Mouse (Mus musculus): ENCODE measurements around the gene Ssr3.
"Not testable (repeated sequence)": the region's sequence is repeated elsewhere in the genome, so short reads cannot be mapped to it uniquely, and the experiment has no call there.

The Ssr3 gene

GRCm38 (mm10) chr3:65392421-65392817 is at the start of gene Ssr3:
TSS of gene Ssr3 (minus strand) at chr3:65392623.
- DNase-seq (ENCODE audit: low read depth, low spot score): peak; percentile 90

- DNase-seq (ENCODE audit: low read depth, low spot score): no peak
Observed at GRCm38 (mm10) chr3:65441586-65442111, 49.2 kb upstream of the Ssr3 start.

GRCm38 (mm10) chr3:65438511-65439228 is 46.2 kb upstream of the Ssr3 start:
- DNase-seq (ENCODE audit: low read depth, low spot score): no peak

- no peak for DNase-seq (ENCODE audit: low read depth, low spot score)
Observed at GRCm38 (mm10) chr3:65435812-65436211, 43.4 kb upstream of the Ssr3 start.

GRCm38 (mm10) chr3:65435101-65435571 is 42.7 kb upstream of the Ssr3 start:
- no peak for DNase-seq (ENCODE audit: low read depth, low spot score)

- DNase-seq (ENCODE audit: low read depth, low spot score): no peak
Observed at GRCm38 (mm10) chr3:65432236-65432635, 39.8 kb upstream of the Ssr3 start.

- no peak for DNase-seq (ENCODE audit: low read depth, low spot score)
Observed at GRCm38 (mm10) chr3:65419706-65420105, 27.3 kb upstream of the Ssr3 start.

GRCm38 (mm10) chr3:65417913-65418594 is 25.6 kb upstream of the Ssr3 start:
- DNase-seq (ENCODE audit: low read depth, low spot score): no peak

GRCm38 (mm10) chr3:65416571-65416970 is 24.1 kb upstream of the Ssr3 start:
- no peak for DNase-seq (ENCODE audit: low read depth, low spot score)

- DNase-seq (ENCODE audit: low read depth, low spot score): no peak
Observed at GRCm38 (mm10) chr3:65407891-65408290, 15.5 kb upstream of the Ssr3 start.

- DNase-seq (ENCODE audit: low read depth, low spot score): no peak
Observed at GRCm38 (mm10) chr3:65405781-65406180, 13.4 kb upstream of the Ssr3 start.

- no peak for DNase-seq (ENCODE audit: low read depth, low spot score)
Observed at GRCm38 (mm10) chr3:65397566-65397965, 5.1 kb upstream of the Ssr3 start.

- DNase-seq (ENCODE audit: low read depth, low spot score): no peak
Observed at GRCm38 (mm10) chr3:65396835-65397504, 4.5 kb upstream of the Ssr3 start.

GRCm38 (mm10) chr3:65395111-65395510 is 2.7 kb upstream of the Ssr3 start:
- DNase-seq (ENCODE audit: low read depth, low spot score): not testable (repeated sequence)

- peak; percentile 22 for DNase-seq (ENCODE audit: low read depth, low spot score)
Observed at GRCm38 (mm10) chr3:65391784-65392420, 521 bp downstream of the Ssr3 start.

- DNase-seq (ENCODE audit: low read depth, low spot score): peak; percentile 1
Observed at GRCm38 (mm10) chr3:65391222-65391783, 1.1 kb downstream of the Ssr3 start.

- DNase-seq (ENCODE audit: low read depth, low spot score): no peak
Observed at GRCm38 (mm10) chr3:65385771-65386170, 6.7 kb downstream of the Ssr3 start.

GRCm38 (mm10) chr3:65384431-65384830 is 8.0 kb downstream of the Ssr3 start:
- no peak for DNase-seq (ENCODE audit: low read depth, low spot score)

- no peak for DNase-seq (ENCODE audit: low read depth, low spot score)
Observed at GRCm38 (mm10) chr3:65381094-65381493, 11.3 kb downstream of the Ssr3 start.

- no peak for DNase-seq (ENCODE audit: low read depth, low spot score)
Observed at GRCm38 (mm10) chr3:65379884-65380539, 12.4 kb downstream of the Ssr3 start.

GRCm38 (mm10) chr3:65378724-65379123 is 13.7 kb downstream of the Ssr3 start:
- no peak for DNase-seq (ENCODE audit: low read depth, low spot score)
